Mouse (Mus musculus) frontal cortex, adult (tissue): ENCODE measurements around the gene Ccdc141.

Experiments
- ATAC-seq: cut with Nextera tagmentation; 2 replicates; pipeline ENCODE4 v1.9.2; 2017; ENCODE audit warnings: mild to moderate bottlenecking, moderate library complexity, mixed read lengths; ENCODE audit not compliant: low TSS enrichment

Ccdc141 gene

GRCm38 (mm10) chr2:77174313-77174712 is 3.9 kb upstream of the Ccdc141 start:
- no peak for ATAC-seq

- ATAC-seq = no peak
These were observed 3.4 kb upstream of the Ccdc141 start for GRCm38 (mm10) chr2:77173821-77174220.

GRCm38 (mm10) chr2:77173366-77173765 is 2.9 kb upstream of the Ccdc141 start:
- ATAC-seq = no peak

GRCm38 (mm10) chr2:77172241-77172671 is 1.8 kb upstream of the Ccdc141 start:
- peak; percentile 45 for ATAC-seq

GRCm38 (mm10) chr2:77171444-77172240 is 1.2 kb upstream of the Ccdc141 start:
- ATAC-seq = peak; percentile 64

GRCm38 (mm10) chr2:77169916-77170632 is 362 bp downstream of the Ccdc141 start:
- 0 out of 2 replicates have a peak, but pooled peaks have one; percentile 11 for ATAC-seq

GRCm38 (mm10) chr2:77169218-77169617 is 1.2 kb downstream of the Ccdc141 start:
- no peak for ATAC-seq

GRCm38 (mm10) chr2:77168781-77169180 is 1.7 kb downstream of the Ccdc141 start:
- ATAC-seq = no peak

GRCm38 (mm10) chr2:77168081-77168685 is 2.3 kb downstream of the Ccdc141 start:
- no peak for ATAC-seq

GRCm38 (mm10) chr2:77166366-77166765 is 4.1 kb downstream of the Ccdc141 start:
- ATAC-seq = no peak

- no peak for ATAC-seq
These were observed 5.8 kb downstream of the Ccdc141 start for GRCm38 (mm10) chr2:77164662-77165061.

- no peak for ATAC-seq
These were observed 7.1 kb downstream of the Ccdc141 start for GRCm38 (mm10) chr2:77163381-77163780.

GRCm38 (mm10) chr2:77162135-77162534 is 8.3 kb downstream of the Ccdc141 start:
- no peak for ATAC-seq

- ATAC-seq = no peak
These were observed 12.9 kb downstream of the Ccdc141 start for GRCm38 (mm10) chr2:77157546-77157945.

GRCm38 (mm10) chr2:77154080-77154479 is 16.4 kb downstream of the Ccdc141 start:
- ATAC-seq = no peak

GRCm38 (mm10) chr2:77151255-77151654 is 19.2 kb downstream of the Ccdc141 start:
- no peak for ATAC-seq

GRCm38 (mm10) chr2:77149576-77149975 is 20.9 kb downstream of the Ccdc141 start:
- no peak for ATAC-seq

GRCm38 (mm10) chr2:77148215-77148614 is 22.2 kb downstream of the Ccdc141 start:
- ATAC-seq = no peak

- ATAC-seq = no peak
These were observed 23.5 kb downstream of the Ccdc141 start for GRCm38 (mm10) chr2:77146968-77147367.

- no peak for ATAC-seq
These were observed 24.1 kb downstream of the Ccdc141 start for GRCm38 (mm10) chr2:77146291-77146690.

- no peak; the same call in 1 of the 2 replicates for ATAC-seq
These were observed 26.9 kb downstream of the Ccdc141 start for GRCm38 (mm10) chr2:77143536-77143935.

GRCm38 (mm10) chr2:77138879-77139278 is 31.6 kb downstream of the Ccdc141 start:
- ATAC-seq = no peak

GRCm38 (mm10) chr2:77134906-77135305 is 35.5 kb downstream of the Ccdc141 start:
- ATAC-seq = no peak
